Mouse (Mus musculus) kidney, adult 8-10 months (tissue): ENCODE results near the gene Tubb2a.
"Not testable (repeated sequence)": the region's sequence is repeated elsewhere in the genome, so short reads cannot be mapped to it uniquely, and the experiment has no call there.

Experiments used
- DNase-seq, 2 experiments: peaks; one replicate each; pipeline ENCODE4 v3.0.0; 2022

The Tubb2a gene

GRCm38 (mm10) chr13:34088871-34089288, 11.1 kb upstream of the Tubb2a start:
- DNase-seq = no peak

GRCm38 (mm10) chr13:34088201-34088649, 10.4 kb upstream of the Tubb2a start:
- DNase-seq = not testable (repeated sequence)

- DNase-seq = no peak
These were observed 9.4 kb upstream of the Tubb2a start for GRCm38 (mm10) chr13:34087052-34087812.

- DNase-seq = peak; percentile 46 to 56
These were observed 6.4 kb upstream of the Tubb2a start for GRCm38 (mm10) chr13:34084026-34084750.

- DNase-seq = no peak
These were observed 4.1 kb upstream of the Tubb2a start for GRCm38 (mm10) chr13:34081926-34082325.

GRCm38 (mm10) chr13:34079801-34080200, 2.0 kb upstream of the Tubb2a start:
- DNase-seq = no peak

- DNase-seq = no peak
These were observed 883 bp upstream of the Tubb2a start for GRCm38 (mm10) chr13:34078500-34079280.

- no peak for DNase-seq
These were observed 981 bp downstream of the Tubb2a start for GRCm38 (mm10) chr13:34076561-34077491.

GRCm38 (mm10) chr13:34075893-34076292, 1.9 kb downstream of the Tubb2a start:
- DNase-seq = not testable (repeated sequence)

GRCm38 (mm10) chr13:34074441-34074840, 3.4 kb downstream of the Tubb2a start:
- not testable (repeated sequence) for DNase-seq

GRCm38 (mm10) chr13:34072847-34073246, 5.0 kb downstream of the Tubb2a start:
- DNase-seq = no peak

- no peak for DNase-seq
These were observed 6.0 kb downstream of the Tubb2a start for GRCm38 (mm10) chr13:34071836-34072235.

GRCm38 (mm10) chr13:34070296-34070695, 7.5 kb downstream of the Tubb2a start:
- DNase-seq = no peak

- no peak for DNase-seq
These were observed 11.5 kb downstream of the Tubb2a start for GRCm38 (mm10) chr13:34066351-34066750.

GRCm38 (mm10) chr13:34062466-34062865, 15.3 kb downstream of the Tubb2a start:
- DNase-seq = no peak

GRCm38 (mm10) chr13:34060061-34060460, 17.7 kb downstream of the Tubb2a start:
- DNase-seq = no peak

- no peak for DNase-seq
These were observed 20.6 kb downstream of the Tubb2a start for GRCm38 (mm10) chr13:34057252-34057651.

GRCm38 (mm10) chr13:34054983-34055382, 22.8 kb downstream of the Tubb2a start:
- DNase-seq = peak in 1 of 2 experiments; percentile 61

GRCm38 (mm10) chr13:34054391-34054790, 23.4 kb downstream of the Tubb2a start:
- no peak for DNase-seq

- DNase-seq = no peak
These were observed 24.0 kb downstream of the Tubb2a start for GRCm38 (mm10) chr13:34053673-34054282.

GRCm38 (mm10) chr13:34051692-34052091, 26.1 kb downstream of the Tubb2a start:
- DNase-seq = no peak

GRCm38 (mm10) chr13:34050479-34050878, 27.3 kb downstream of the Tubb2a start:
- DNase-seq = no peak
